In genomic region chr11:98743655-98744345, GRCm38 (mm10) we compare ENCODE assay signal across 8 mouse cellular contexts. TPM values are rescaled to one million over a fixed set of nuclear protein-coding genes. Genes with fewer than 3 reads are reported as not detected.
DNase-seq lines count a peak whose midpoint lies in the region; ATAC-seq and TF ChIP-seq lines count a peak whose summit lies in the region.

No protein-coding gene starts in this region.

- no peak for TF ChIP-seq POLR2A in myocyte (IDR thresholded peaks at IDR 0.05; ENCODE audit: insufficient read length, low read depth)

- H3K4me1 ChIP-seq in forebrain, embryonic 15.5 days: peaks cover 81% of the 10 kb centered on the region
- peaks cover 88% of the 10 kb centered on the region for H3K4me1 ChIP-seq in hindbrain, embryonic 12.5 days
- H3K4me1 ChIP-seq in limb, embryonic 12.5 days (replicated peaks): peaks cover 78% of the 10 kb centered on the region

- no peaks in the 10 kb centered on the region for H3K36me3 ChIP-seq in forebrain, embryonic 15.5 days
- no peaks in the 10 kb centered on the region for H3K36me3 ChIP-seq in hindbrain, embryonic 12.5 days
- H3K36me3 ChIP-seq in limb, embryonic 12.5 days: no peaks in the 10 kb centered on the region
- H3K36me3 ChIP-seq in myocyte (ENCODE audit: control insufficient read depth, insufficient read depth): no peaks in the 10 kb centered on the region

- H3K27me3 ChIP-seq in forebrain, embryonic 15.5 days: no peaks in the 10 kb centered on the region
- no peaks in the 10 kb centered on the region for H3K27me3 ChIP-seq in hindbrain, embryonic 12.5 days
- H3K27me3 ChIP-seq in limb, embryonic 12.5 days: no peaks in the 10 kb centered on the region
- H3K27me3 ChIP-seq in myocyte (ENCODE audit: control insufficient read depth, insufficient read depth, insufficient read length): no peaks in the 10 kb centered on the region

- H3K27ac ChIP-seq in forebrain, embryonic 15.5 days (replicated peaks): peak overlapping the region; percentile 97
- H3K27ac ChIP-seq in hindbrain, embryonic 12.5 days: peak overlapping the region; percentile 99
- peak overlapping the region; percentile 60 for H3K27ac ChIP-seq in limb, embryonic 12.5 days

- H3K79me2 ChIP-seq in myocyte (ENCODE audit: control insufficient read depth, insufficient read depth): peaks cover 7% of the 10 kb centered on the region

- H3K4me3 ChIP-seq in forebrain, embryonic 15.5 days: peak overlapping the region; percentile 65
- H3K4me3 ChIP-seq in hindbrain, embryonic 12.5 days: peak overlapping the region; percentile 83
- peak overlapping the region; percentile 89 for H3K4me3 ChIP-seq in limb, embryonic 12.5 days (replicated peaks)
- peak overlapping the region; percentile 66 for H3K4me3 ChIP-seq in myocyte

- peak; percentile 56 to 75 for DNase-seq in adrenal gland, adult (ENCODE audit: inconsistent age in 2 of 2, low spot score in 1 of 2)
- no peak for DNase-seq in adrenal gland, postnatal 4 days (ENCODE audit: low spot score in 2 of 2)
- DNase-seq in Muller cell, postnatal 12 days (ENCODE audit: inconsistent ontology term): peak; percentile 67

- no peak for ATAC-seq in forebrain, embryonic 15.5 days (replicated peaks)
- no peak for ATAC-seq in hindbrain, embryonic 12.5 days (ENCODE audit: low FRiP score)
- ATAC-seq in limb, embryonic 12.5 days (ENCODE audit: insufficient number of reproducible peaks, insufficient read depth, low FRiP score, low TSS enrichment, low read depth): no peak
- no peak for ATAC-seq in megakaryocyte progenitor cell, adult 5-6 weeks (replicated peaks; ENCODE audit: poor library complexity)

- H3ac ChIP-seq in myocyte (ENCODE audit: control insufficient read depth, insufficient read length): no peak overlapping the region

- H3K4me2 ChIP-seq in forebrain, embryonic 15.5 days (replicated peaks): peak overlapping the region; percentile 65
- H3K4me2 ChIP-seq in hindbrain, embryonic 12.5 days (replicated peaks): peak overlapping the region; percentile 88
- peak overlapping the region; percentile 82 for H3K4me2 ChIP-seq in limb, embryonic 12.5 days
- peak overlapping the region; percentile 76 for H3K4me2 ChIP-seq in myocyte (ENCODE audit: low read depth)

- no peaks in the 10 kb centered on the region for H3K9me3 ChIP-seq in forebrain, embryonic 15.5 days
- no peaks in the 10 kb centered on the region for H3K9me3 ChIP-seq in hindbrain, embryonic 12.5 days (replicated peaks)
- no peaks in the 10 kb centered on the region for H3K9me3 ChIP-seq in limb, embryonic 12.5 days

- 2% methylated on average over 9 of the region's 9 CpGs for WGBS in forebrain, embryonic 15.5 days
- 5% methylated on average over 9 of the region's 9 CpGs for WGBS in hindbrain, embryonic 12.5 days
- WGBS in limb, embryonic 12.5 days: 6% methylated on average over 9 of the region's 9 CpGs

- H3K9ac ChIP-seq in forebrain, embryonic 15.5 days (replicated peaks): peak overlapping the region; percentile 99
- H3K9ac ChIP-seq in hindbrain, embryonic 12.5 days: peak overlapping the region; percentile 94
- H3K9ac ChIP-seq in limb, embryonic 12.5 days (replicated peaks): 0 out of 2 replicates have a peak overlapping the region, but pooled peaks have one; percentile 18

TF ChIP-seq in myocyte, 11 proteins besides CTCF, POLR2A, EP300 and RAD21:
- TF ChIP-seq MYOG (IDR thresholded peaks at IDR 0.05; ENCODE audit: control insufficient read depth in 1 of 3, insufficient read depth in 1 of 3, insufficient read length in 2 of 3, low read depth in 2 of 3) (peak in 1 of 3 experiments; percentile 31), MYOD1 (IDR thresholded peaks at IDR 0.05; ENCODE audit: control insufficient read depth in 1 of 3, insufficient read length in 2 of 3, low read depth in 2 of 3) (peak in 1 of 3 experiments; percentile 30), TCF3 (IDR thresholded peaks at IDR 0.05; ENCODE audit: insufficient read length, low read depth) (no peak)

RNA-seq across cellular contexts. Expression of gene Thra, which starts 3.4 kb away (rescaled TPM):
- total RNA-seq in adrenal gland, postnatal 4 days (2021): 100 to 1,000 TPM; 181 to 195 TPM
- 164 and 166 TPM in 2 replicates for polyA plus RNA-seq in forebrain, embryonic 15.5 days (2015; fragmentation: Nextera tagmentation; extraction: Ambion mirVana)
- polyA plus RNA-seq in hindbrain, embryonic 12.5 days (2016; fragmentation: Nextera tagmentation; extraction: Ambion mirVana): 67.2 and 68.4 TPM in 2 replicates
- polyA plus RNA-seq in limb, embryonic 12.5 days (2016; fragmentation: Nextera tagmentation; extraction: Ambion mirVana): 22.3 and 24.9 TPM in 2 replicates
- 68.9 TPM for polyA plus RNA-seq in myocyte (2012; fragmentation: generic; extraction: Trizol)
- total RNA-seq in megakaryocyte progenitor cell, adult 5-6 weeks (2015): 34.2 and 34.6 TPM in 2 replicates
- total RNA-seq in megakaryocyte progenitor cell, adult 5-6 weeks (2017): 21.8 and 25.3 TPM in 2 replicates

RNA-seq across cellular contexts. Expression of gene Med24, which starts 14.6 kb away (rescaled TPM):
- total RNA-seq in adrenal gland, postnatal 4 days (2021): 10 to 100 TPM; 75.7 to 84.8 TPM
- 85.1 and 93.6 TPM in 2 replicates for polyA plus RNA-seq in forebrain, embryonic 15.5 days (2015; fragmentation: Nextera tagmentation; extraction: Ambion mirVana)
- polyA plus RNA-seq in hindbrain, embryonic 12.5 days (2016; fragmentation: Nextera tagmentation; extraction: Ambion mirVana): 85.0 and 86.9 TPM in 2 replicates
- 74.4 and 79.3 TPM in 2 replicates for polyA plus RNA-seq in limb, embryonic 12.5 days (2016; fragmentation: Nextera tagmentation; extraction: Ambion mirVana)
- 32.5 TPM for polyA plus RNA-seq in myocyte (2012; fragmentation: generic; extraction: Trizol)
- total RNA-seq in megakaryocyte progenitor cell, adult 5-6 weeks (2015): 28.7 and 30.9 TPM in 2 replicates
- 36.2 and 46.3 TPM in 2 replicates for total RNA-seq in megakaryocyte progenitor cell, adult 5-6 weeks (2017)

RNA-seq across cellular contexts. Expression of gene Nr1d1, which starts 31.3 kb away (rescaled TPM):
- total RNA-seq in adrenal gland, postnatal 4 days (2021): 100 to 1,000 TPM; 104 to 115 TPM
- polyA plus RNA-seq in forebrain, embryonic 15.5 days (2015; fragmentation: Nextera tagmentation; extraction: Ambion mirVana): 3.6 TPM in 2 replicates
- polyA plus RNA-seq in hindbrain, embryonic 12.5 days (2016; fragmentation: Nextera tagmentation; extraction: Ambion mirVana): 1.2 and 1.3 TPM in 2 replicates
- 0.79 and 1.0 TPM in 2 replicates for polyA plus RNA-seq in limb, embryonic 12.5 days (2016; fragmentation: Nextera tagmentation; extraction: Ambion mirVana)
- 49.1 TPM for polyA plus RNA-seq in myocyte (2012; fragmentation: generic; extraction: Trizol)
- 3.3 and 3.5 TPM in 2 replicates for total RNA-seq in megakaryocyte progenitor cell, adult 5-6 weeks (2015)
- total RNA-seq in megakaryocyte progenitor cell, adult 5-6 weeks (2017): 0.47 and 0.87 TPM in 2 replicates

RNA-seq across cellular contexts. Expression of gene Csf3, which starts 42.7 kb away (rescaled TPM):
- total RNA-seq in adrenal gland, postnatal 4 days (2021): not detected
- polyA plus RNA-seq in forebrain, embryonic 15.5 days (2015; fragmentation: Nextera tagmentation; extraction: Ambion mirVana): not detected in 2 replicates
- polyA plus RNA-seq in hindbrain, embryonic 12.5 days (2016; fragmentation: Nextera tagmentation; extraction: Ambion mirVana): not detected in 2 replicates
- not detected in 2 replicates for polyA plus RNA-seq in limb, embryonic 12.5 days (2016; fragmentation: Nextera tagmentation; extraction: Ambion mirVana)
- polyA plus RNA-seq in myocyte (2012; fragmentation: generic; extraction: Trizol): not detected
- total RNA-seq in megakaryocyte progenitor cell, adult 5-6 weeks (2015): not detected in 2 replicates
- total RNA-seq in megakaryocyte progenitor cell, adult 5-6 weeks (2017): not detected in 2 replicates

RNA-seq across cellular contexts. Expression of gene Msl1, which starts 51.5 kb away (rescaled TPM):
- 100 to 1,000 TPM; 119 to 121 TPM for total RNA-seq in adrenal gland, postnatal 4 days (2021)
- polyA plus RNA-seq in forebrain, embryonic 15.5 days (2015; fragmentation: Nextera tagmentation; extraction: Ambion mirVana): 30.2 and 31.7 TPM in 2 replicates
- 38.8 and 40.4 TPM in 2 replicates for polyA plus RNA-seq in hindbrain, embryonic 12.5 days (2016; fragmentation: Nextera tagmentation; extraction: Ambion mirVana)
- 32.7 and 35.3 TPM in 2 replicates for polyA plus RNA-seq in limb, embryonic 12.5 days (2016; fragmentation: Nextera tagmentation; extraction: Ambion mirVana)
- polyA plus RNA-seq in myocyte (2012; fragmentation: generic; extraction: Trizol): 35.6 TPM
- 60.8 and 62.0 TPM in 2 replicates for total RNA-seq in megakaryocyte progenitor cell, adult 5-6 weeks (2015)
- total RNA-seq in megakaryocyte progenitor cell, adult 5-6 weeks (2017): 76.3 and 99.9 TPM in 2 replicates

Comparison
In these comparisons a context has a peak if more than half of its experiments do, and no peak if none do; other contexts are left out.
1. DNase-seq: peak in adrenal gland, adult (2 of 2) and Muller cell, postnatal 12 days (single experiment); none in adrenal gland, postnatal 4 days (0 of 2).
2. H3K9ac ChIP-seq: peak in every context shown above with its lines; median percentile 99 in forebrain, embryonic 15.5 days; 94 in hindbrain, embryonic 12.5 days; 18 in limb, embryonic 12.5 days.
3. RNA of gene Nr1d1, which starts 31.3 kb away (polyA plus RNA-seq): 49.1 TPM in myocyte (single experiment); 3.6 TPM in forebrain, embryonic 15.5 days, 1.2 to 1.3 TPM in hindbrain, embryonic 12.5 days and 0.79 to 1.0 TPM in limb, embryonic 12.5 days; every median in the first group is over 10 times any median in the second.
4. Peak in every context shown above with its lines, with median percentiles within 50 percentile points of each other: H3K27ac ChIP-seq, H3K4me2 ChIP-seq and H3K4me3 ChIP-seq.